Mouse (Mus musculus) brain, embryonic 14.5 days (tissue): ENCODE results near the gene Letmd1.
"Not testable (repeated sequence)": the region's sequence is repeated elsewhere in the genome, so short reads cannot be mapped to it uniquely, and the experiment has no call there.

Source experiments
- CTCF ChIP-seq: fragments of 200-500 bp; IDR thresholded peaks from 2 replicates; pipeline ENCODE4 v1.5.1; 2012; ENCODE audit warnings: inconsistent platforms, mild to moderate bottlenecking, moderate library complexity, borderline replicate concordance; ENCODE audit not compliant: insufficient read depth, insufficient read length; ENCODE audit errors: extremely low read depth
- POLR2A ChIP-seq: fragments of 200-500 bp; IDR thresholded peaks from 2 replicates; pipeline ENCODE4 v1.6.1; 2012; ENCODE audit warnings: mild to moderate bottlenecking, inconsistent platforms, borderline replicate concordance; ENCODE audit not compliant: poor library complexity, insufficient read depth, insufficient read length, severe bottlenecking; ENCODE audit errors: extremely low read depth

GRCm38 (mm10) chr15:100488297-100488696 is 19.5 kb downstream of the Letmd1 start:
- not testable (repeated sequence) for TF ChIP-seq POLR2A, CTCF
